Mouse (Mus musculus) stomach, postnatal 0 days (tissue): ENCODE measurements around the gene Sez6l2. TPM values are rescaled to one million over a fixed set of nuclear protein-coding genes. Genes with fewer than 3 reads are reported as not detected.

Source experiments
- ATAC-seq: fragments of 200-750 bp; cut with Nextera tagmentation; 2 replicates; pipeline ENCODE4 v1.8.0; 2017; ENCODE audit not compliant: low FRiP score, low TSS enrichment
- DNase-seq: peaks from one replicate; pipeline ENCODE4 v3.0.0-alpha.2; 2016; ENCODE audit warnings: low spot score
- H3K27ac ChIP-seq: fragments of 300-500 bp; sonication (generic); replicated peaks from 2 replicates; pipeline ENCODE4 v1.5.1; 2014; ENCODE audit warnings: mild to moderate bottlenecking, control low read depth
- H3K27me3 ChIP-seq: fragments of 300-500 bp; sonication (generic); 2 replicates; pipeline ENCODE4 v1.6.1; 2014; ENCODE audit warnings: low read length; ENCODE audit not compliant: control insufficient read depth, insufficient read depth
- H3K36me3 ChIP-seq: fragments of 300-500 bp; sonication (generic); 2 replicates; pipeline ENCODE4 v1.6.1; 2014; ENCODE audit warnings: low read length, mixed read lengths; ENCODE audit not compliant: control insufficient read depth, insufficient read depth
- H3K4me1 ChIP-seq: fragments of 300-500 bp; sonication (generic); replicated peaks from 2 replicates; pipeline ENCODE4 v1.6.1; 2014; ENCODE audit warnings: antibody characterized with exemption; ENCODE audit not compliant: control insufficient read depth, insufficient read depth
- H3K4me2 ChIP-seq: fragments of 300-500 bp; sonication (generic); replicated peaks from 2 replicates; pipeline ENCODE4 v1.6.1; 2014; ENCODE audit warnings: low read depth, mild to moderate bottlenecking, control low read depth, moderate library complexity
- H3K4me3 ChIP-seq: fragments of 300-500 bp; sonication (generic); 2 replicates; pipeline ENCODE4 v1.5.1; 2014; ENCODE audit warnings: low read depth, low read length, control low read depth
- H3K9ac ChIP-seq: fragments of 300-500 bp; sonication (generic); 2 replicates; pipeline ENCODE4 v1.6.1; 2014; ENCODE audit warnings: mild to moderate bottlenecking, low read length, control low read depth, mixed read lengths
- H3K9me3 ChIP-seq: fragments of 300-500 bp; sonication (generic); 2 replicates; pipeline ENCODE4 v1.6.1; 2016; ENCODE audit warnings: low read length; ENCODE audit not compliant: control insufficient read depth
- CTCF ChIP-seq: IDR thresholded peaks from 2 replicates; pipeline ENCODE4 v1.5.1; 2016; ENCODE audit warnings: antibody characterized with exemption, low read depth, mild to moderate bottlenecking, moderate library complexity
- EP300 ChIP-seq: optimal IDR thresholded peaks from 2 replicates; pipeline ENCODE3; 2016; ENCODE audit warnings: antibody characterized with exemption
- WGBS: fragments of 180-500 bp; shearing (Covaris S2); extraction: QIAGEN DNeasy Blood & Tissue Kit; methylation state at CpG from one replicate; pipeline ENCODE4 v1.1.7; 2014; 5-methylcytosine and 5-hydroxymethylcytosine counted together
- polyA plus RNA-seq: library from polyadenylated mRNA; unstranded; fragments of >200 nt; fragmentation: Nextera tagmentation; extraction: Ambion mirVana; gene quantifications from 2 replicates; pipeline ENCODE4 v1.2.1, GENCODE M21; 2015

The Sez6l2 gene
- polyA plus RNA-seq, 1 experiment from 2014 or later, result 1.5 TPM

DNA sequence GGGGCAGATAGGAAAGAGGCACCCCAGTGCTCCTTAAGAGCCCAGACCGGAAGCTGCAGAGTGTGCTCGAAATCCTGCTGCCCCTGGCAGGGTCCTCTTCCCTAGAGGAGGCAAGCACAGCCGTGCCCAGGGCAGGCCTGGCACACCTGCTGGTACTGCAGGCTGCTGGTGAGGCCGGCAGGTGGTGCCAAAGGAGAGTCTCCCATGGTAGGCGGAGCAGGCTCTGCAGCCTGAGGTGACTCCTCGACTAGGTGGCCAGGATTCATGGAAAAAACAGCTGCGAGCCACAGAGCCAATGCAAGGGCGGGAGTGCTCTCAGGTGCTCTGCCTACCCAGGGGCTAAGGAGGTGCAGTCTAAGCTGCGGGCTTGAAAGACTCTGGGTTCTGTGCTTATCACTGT lies 36.0 kb downstream of the Sez6l2 start:
- WGBS, result 37% methylated on average over 9 of the region's 9 CpGs
- ATAC-seq, result peak; percentile 84
- H3K4me1 ChIP-seq, result no peaks in the 10 kb centered on the region
- no peaks in the 10 kb centered on the region for H3K9me3 ChIP-seq
- peaks cover 1% of the 10 kb centered on the region; the same call in 1 of the 2 replicates for H3K36me3 ChIP-seq
- no peak overlapping the region for H3K4me3 ChIP-seq
- H3K27me3 ChIP-seq, result no peaks in the 10 kb centered on the region
- TF ChIP-seq EP300 (no peak), CTCF (peak; percentile 80)
- no peak overlapping the region for H3K4me2 ChIP-seq
- peak; percentile 81 for DNase-seq
- no peak overlapping the region for H3K9ac ChIP-seq
- no peak overlapping the region for H3K27ac ChIP-seq

DNA sequence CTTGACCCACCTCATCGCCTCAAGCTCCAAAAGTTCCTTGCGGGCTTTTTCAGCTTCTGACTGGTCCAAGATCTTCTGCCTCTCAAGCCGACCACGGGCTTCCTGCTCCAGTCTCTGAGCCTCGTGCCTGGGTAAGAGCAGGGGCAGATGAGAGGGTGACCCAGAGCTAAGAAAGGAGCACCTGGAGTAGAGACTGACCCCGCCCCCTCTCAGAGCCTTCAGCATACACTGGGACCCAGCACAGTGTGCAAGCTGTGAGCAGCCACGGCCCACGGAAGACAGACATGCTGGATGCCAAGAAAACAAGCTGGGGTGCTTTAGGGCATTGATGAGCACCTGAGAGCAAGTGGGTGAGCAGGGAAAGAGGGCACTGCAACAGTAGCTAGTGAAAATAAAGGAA lies 38.5 kb downstream of the Sez6l2 start:
- Histone ChIP-seq H3K4me3 (no peak overlapping the region), H3K4me1 (no peaks in the 10 kb centered on the region), H3K9ac (no peak overlapping the region), H3K27me3 (no peaks in the 10 kb centered on the region), H3K9me3 (no peaks in the 10 kb centered on the region), H3K4me2 (no peak overlapping the region), H3K27ac (no peak overlapping the region), H3K36me3 (no peaks in the 10 kb centered on the region; the same call in 1 of the 2 replicates)
- DNase-seq (no peak), ATAC-seq (no peak)
- WGBS, result 70% methylated on average over 8 of the region's 8 CpGs
- no peak for TF ChIP-seq CTCF
- TF ChIP-seq EP300, result no peak

DNA sequence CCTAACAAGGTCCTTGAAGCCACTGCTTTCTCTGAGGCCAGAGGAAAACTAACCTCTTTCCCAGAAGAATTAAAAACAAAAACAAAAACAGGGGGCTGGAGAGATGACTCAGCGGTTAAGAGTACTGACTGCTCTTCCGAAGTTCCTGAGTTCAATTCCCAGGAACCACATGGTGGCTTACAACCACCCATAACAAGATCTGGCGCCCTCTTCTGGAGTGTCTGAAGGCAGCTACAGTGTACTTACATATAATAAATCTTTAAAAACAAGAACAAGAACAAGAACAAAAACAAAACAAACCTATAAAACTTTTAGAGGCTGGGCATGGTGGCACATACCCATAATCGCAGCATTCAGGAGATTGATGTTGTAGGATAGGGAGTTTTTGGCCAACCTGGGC lies 46.1 kb downstream of the Sez6l2 start:
- 83% methylated on average over 4 of the region's 4 CpGs for WGBS
- Histone ChIP-seq H3K9me3 (no peaks in the 10 kb centered on the region), H3K27me3 (no peaks in the 10 kb centered on the region), H3K4me2 (no peak overlapping the region), H3K4me3 (no peak overlapping the region), H3K9ac (no peak overlapping the region), H3K27ac (no peak overlapping the region), H3K36me3 (no peaks in the 10 kb centered on the region), H3K4me1 (no peaks in the 10 kb centered on the region)
- ATAC-seq, result no peak
- TF ChIP-seq CTCF (peak; percentile 48), EP300 (no peak)
- no peak for DNase-seq

DNA sequence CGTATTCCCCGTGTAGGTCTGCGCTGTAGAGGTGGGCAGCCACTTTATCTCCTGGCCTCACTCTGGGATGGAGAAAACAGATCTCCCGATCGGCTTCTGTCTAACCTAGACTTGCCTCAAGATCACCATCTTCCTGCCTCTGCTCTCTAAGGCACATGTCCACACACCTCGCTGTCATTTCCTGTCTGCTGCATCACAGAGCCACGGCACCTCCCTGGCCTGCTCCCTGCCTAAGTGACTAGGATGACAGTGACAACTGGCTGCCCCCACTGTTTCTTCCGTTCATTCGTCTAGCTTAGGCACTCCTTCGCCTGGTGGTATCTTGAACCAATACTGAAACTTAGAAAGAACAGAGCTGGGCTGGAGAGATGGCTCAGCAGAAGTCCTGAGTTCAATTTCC lies 49.2 kb downstream of the Sez6l2 start:
- H3K27ac ChIP-seq, result no peak overlapping the region
- no peak overlapping the region for H3K9ac ChIP-seq
- no peaks in the 10 kb centered on the region for H3K9me3 ChIP-seq
- no peaks in the 10 kb centered on the region for H3K27me3 ChIP-seq
- no peak for DNase-seq
- no peak overlapping the region for H3K4me2 ChIP-seq
- no peaks in the 10 kb centered on the region for H3K36me3 ChIP-seq
- ATAC-seq, result no peak
- TF ChIP-seq CTCF, result no peak
- TF ChIP-seq EP300, result no peak
- H3K4me3 ChIP-seq, result no peak overlapping the region
- WGBS, result 77% methylated on average over 10 of the region's 10 CpGs
- no peaks in the 10 kb centered on the region for H3K4me1 ChIP-seq

DNA sequence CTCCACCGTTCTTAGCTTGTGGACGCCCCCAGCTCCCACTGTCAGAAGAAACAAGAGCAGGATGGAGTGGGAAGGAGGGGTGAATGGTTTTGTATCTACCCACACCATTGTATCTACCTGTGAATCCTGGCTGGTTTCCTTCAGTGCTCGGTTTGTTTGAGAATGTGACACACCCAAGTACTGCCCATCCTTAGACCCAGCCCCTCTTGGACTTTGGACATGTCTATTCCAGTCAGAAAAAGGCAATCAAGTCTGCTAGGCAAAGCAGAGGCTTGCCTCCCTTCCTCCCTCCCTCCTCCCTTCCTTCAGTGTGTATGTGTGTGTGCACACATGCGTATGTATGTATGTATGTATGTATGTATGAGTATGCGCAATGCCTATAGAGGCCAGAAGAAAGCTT lies 53.3 kb downstream of the Sez6l2 start:
- Histone ChIP-seq H3K27ac (no peak overlapping the region), H3K9ac (no peak overlapping the region), H3K27me3 (no peaks in the 10 kb centered on the region), H3K4me2 (no peak overlapping the region), H3K4me3 (no peak overlapping the region), H3K9me3 (no peaks in the 10 kb centered on the region), H3K36me3 (no peaks in the 10 kb centered on the region), H3K4me1 (0 out of 2 replicates have a peak, but pooled peaks cover 4% of the 10 kb centered on the region)
- TF ChIP-seq EP300 (no peak), CTCF (no peak)
- DNase-seq (no peak), ATAC-seq (no peak)
- WGBS, result 74% methylated on average over 5 of the region's 5 CpGs

DNA sequence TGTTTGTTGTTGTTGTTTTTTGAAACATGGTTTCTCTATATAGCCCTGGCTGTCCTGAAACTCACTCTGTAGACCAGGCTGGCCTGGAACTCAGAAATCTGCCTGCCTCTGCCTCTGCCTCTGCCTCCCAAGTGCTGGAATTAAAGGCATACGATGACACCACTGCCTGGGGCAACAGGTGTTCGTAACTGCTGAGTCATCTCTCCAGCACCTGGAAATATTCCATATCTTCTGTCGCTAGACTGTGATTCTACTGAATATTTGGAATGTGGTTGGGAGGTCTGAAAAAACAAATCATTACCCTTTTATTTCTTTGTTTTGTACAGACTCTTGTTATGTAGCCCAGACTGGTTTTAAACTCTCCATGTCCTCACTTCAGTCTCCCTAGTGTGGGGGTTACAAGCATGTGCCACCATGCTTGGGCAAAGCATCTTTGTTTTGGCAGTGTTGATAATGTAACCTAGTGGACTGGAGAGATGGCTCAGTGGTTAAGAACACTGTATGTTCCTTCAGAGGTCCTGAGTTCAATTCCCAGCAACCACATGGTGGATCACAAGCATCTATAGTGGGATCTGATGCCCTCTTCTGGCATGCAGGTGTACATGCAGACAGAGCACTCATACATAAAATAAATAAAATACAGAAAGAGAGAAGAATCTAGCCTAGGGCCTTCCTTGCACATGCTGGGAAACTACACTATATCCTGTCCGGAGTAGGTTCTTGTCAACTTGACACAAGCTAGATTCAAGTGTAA lies 53.9 kb downstream of the Sez6l2 start:
- H3K4me2 ChIP-seq, result no peak overlapping the region
- no peak for ATAC-seq
- TF ChIP-seq CTCF (peak; percentile 50), EP300 (no peak)
- H3K4me3 ChIP-seq, result no peak overlapping the region
- no peak overlapping the region for H3K27ac ChIP-seq
- no peak overlapping the region for H3K9ac ChIP-seq
- no peak for DNase-seq
- no peaks in the 10 kb centered on the region for H3K27me3 ChIP-seq
- H3K36me3 ChIP-seq, result no peaks in the 10 kb centered on the region
- 0 out of 2 replicates have a peak, but pooled peaks cover 9% of the 10 kb centered on the region for H3K4me1 ChIP-seq
- no peaks in the 10 kb centered on the region for H3K9me3 ChIP-seq
- WGBS, result 70% methylated on average over 4 of the region's 4 CpGs
